Mouse (Mus musculus): ENCODE measurements around the gene Ankrd52. TPM values are rescaled to one million over a fixed set of nuclear protein-coding genes. Genes with fewer than 3 reads are reported as not detected.
A peak's percentile ranks its signal among the peaks of the same experiment; 100 is the strongest.

Ankrd52 gene
- polyA plus RNA-seq, 1 experiment from 2014 or later = 12.3 TPM

DNA sequence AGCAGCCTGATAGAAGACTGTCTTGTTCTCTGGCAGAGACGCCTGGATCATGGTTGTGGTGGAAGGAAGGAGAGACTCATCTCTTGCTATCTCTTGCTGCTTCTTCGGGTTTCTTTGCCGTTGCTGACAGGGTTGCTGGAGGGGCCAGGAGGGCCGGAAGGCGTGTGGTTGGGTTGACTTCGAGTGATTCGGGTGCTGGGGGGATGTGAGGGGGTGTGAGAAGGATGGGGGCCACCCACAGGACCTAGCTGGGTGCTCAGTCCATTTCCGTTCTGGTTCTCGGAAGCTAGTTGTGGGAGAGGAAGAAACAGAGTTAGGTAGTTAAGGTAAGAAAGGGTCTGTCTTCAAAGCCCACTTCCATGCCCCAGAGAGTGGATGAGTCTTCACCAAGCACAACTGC, 24.7 kb downstream of the Ankrd52 start:
- no peak for DNase-seq (ENCODE audit: low spot score)
- no peak overlapping the region for H3K4me3 ChIP-seq (ENCODE audit: low read depth, low read length)
- ATAC-seq (ENCODE audit: low FRiP score) = no peak
- no peaks in the 10 kb centered on the region for H3K27me3 ChIP-seq (ENCODE audit: control insufficient read depth, insufficient read depth, low read length)
- 0 out of 2 replicates have a peak, but pooled peaks cover 4% of the 10 kb centered on the region for H3K36me3 ChIP-seq (ENCODE audit: control insufficient read depth, insufficient read depth, low read length)
- no peaks in the 10 kb centered on the region for H3K4me1 ChIP-seq (replicated peaks; ENCODE audit: control insufficient read depth, insufficient read depth, low read length)
- H3K9ac ChIP-seq (ENCODE audit: low read depth, low read length) = no peak overlapping the region
- no peaks in the 10 kb centered on the region for H3K9me3 ChIP-seq (ENCODE audit: control insufficient read depth, low read length)
- H3K27ac ChIP-seq (ENCODE audit: low read depth, low read length) = no peak overlapping the region
- no peak overlapping the region for H3K4me2 ChIP-seq (replicated peaks; ENCODE audit: low read depth, low read length)
- WGBS = 76% methylated on average over 9 of the region's 9 CpGs

DNA sequence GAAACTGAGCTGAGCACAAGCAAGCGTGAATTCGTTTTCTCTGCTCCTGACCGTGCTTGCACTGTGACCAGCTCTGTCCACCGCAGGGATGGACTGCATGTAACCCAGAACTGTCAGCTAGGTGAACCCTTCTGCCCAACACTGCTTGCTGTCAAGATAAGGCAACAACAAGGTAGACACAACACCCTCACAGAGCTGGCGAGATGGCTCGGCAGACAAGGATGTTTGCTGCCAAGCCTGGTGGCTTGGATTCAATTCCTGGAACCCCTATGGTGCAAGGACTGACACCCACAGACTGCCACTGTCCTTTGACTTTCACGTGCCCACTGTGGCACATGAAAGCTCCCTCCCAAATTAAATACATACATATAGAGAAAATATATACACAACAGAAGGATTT, 27.0 kb downstream of the Ankrd52 start:
- Histone ChIP-seq H3K4me3 (ENCODE audit: low read depth, low read length) (no peak overlapping the region), H3K4me2 (replicated peaks; ENCODE audit: low read depth, low read length) (no peak overlapping the region), H3K4me1 (replicated peaks; ENCODE audit: control insufficient read depth, insufficient read depth, low read length) (peaks cover 7% of the 10 kb centered on the region; the same call in 1 of the 2 replicates), H3K27ac (ENCODE audit: low read depth, low read length) (no peak overlapping the region), H3K9me3 (ENCODE audit: control insufficient read depth, low read length) (no peaks in the 10 kb centered on the region), H3K36me3 (ENCODE audit: control insufficient read depth, insufficient read depth, low read length) (peaks cover 8% of the 10 kb centered on the region; the same call in 1 of the 2 replicates), H3K27me3 (ENCODE audit: control insufficient read depth, insufficient read depth, low read length) (no peaks in the 10 kb centered on the region), H3K9ac (ENCODE audit: low read depth, low read length) (no peak overlapping the region)
- WGBS = 91% methylated on average over 7 of the region's 7 CpGs
- ATAC-seq (ENCODE audit: low FRiP score) (no peak), DNase-seq (ENCODE audit: low spot score) (no peak)

DNA sequence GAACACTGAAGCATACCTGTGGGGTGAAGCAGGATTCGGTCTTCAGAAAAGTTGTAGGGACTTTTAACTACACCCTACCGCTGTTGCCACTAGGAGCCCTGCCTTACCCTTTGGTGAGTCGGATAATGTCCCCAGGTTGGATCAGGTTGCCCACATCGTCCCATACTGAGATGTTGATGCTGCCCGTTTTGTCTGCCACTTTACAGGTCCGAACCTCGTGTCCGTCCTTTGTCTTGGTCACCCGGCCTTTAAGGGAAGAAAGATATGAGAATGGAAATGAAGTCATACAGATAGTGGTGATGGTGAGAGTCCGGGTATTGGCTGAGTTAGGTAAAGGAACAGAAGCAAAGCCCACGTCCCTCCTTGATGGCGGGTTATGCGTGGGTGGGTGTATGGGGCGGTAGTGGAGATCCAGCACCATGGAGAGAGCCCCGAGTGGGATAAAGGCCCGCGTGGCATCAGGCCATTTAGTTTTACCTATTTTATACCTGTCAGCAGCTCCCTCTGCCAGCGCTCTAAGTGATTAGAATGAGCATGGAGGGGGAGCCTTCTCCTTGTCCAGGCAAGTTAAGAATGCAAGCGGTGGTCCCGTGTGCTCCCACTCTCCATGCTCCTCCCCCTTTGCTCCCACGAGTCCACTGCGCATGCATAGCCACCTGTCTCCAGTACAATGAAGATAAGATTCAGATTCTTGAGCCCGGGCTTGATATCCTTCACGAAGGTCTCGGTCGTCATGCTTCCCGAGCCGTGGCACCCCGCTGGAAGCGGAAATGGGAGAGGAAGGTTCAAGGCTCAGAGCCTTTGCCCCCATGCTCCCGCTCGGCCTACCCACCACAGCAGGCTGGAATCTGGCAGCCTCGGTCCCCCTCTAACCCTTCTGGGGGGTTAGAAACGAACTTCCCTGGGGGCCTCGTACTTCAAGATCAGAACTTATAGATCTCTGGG, 31.9 kb downstream of the Ankrd52 start:
- Histone ChIP-seq H3K27ac (ENCODE audit: low read depth, low read length) (peak overlapping the region; percentile 73), H3K36me3 (ENCODE audit: control insufficient read depth, insufficient read depth, low read length) (peaks cover 8% of the 10 kb centered on the region; the same call in 1 of the 2 replicates), H3K27me3 (ENCODE audit: control insufficient read depth, insufficient read depth, low read length) (no peaks in the 10 kb centered on the region), H3K4me2 (replicated peaks; ENCODE audit: low read depth, low read length) (peak overlapping the region; percentile 85), H3K9me3 (ENCODE audit: control insufficient read depth, low read length) (no peaks in the 10 kb centered on the region), H3K4me1 (replicated peaks; ENCODE audit: control insufficient read depth, insufficient read depth, low read length) (peaks cover 14% of the 10 kb centered on the region), H3K4me3 (ENCODE audit: low read depth, low read length) (peak overlapping the region; percentile 68), H3K9ac (ENCODE audit: low read depth, low read length) (peak overlapping the region; percentile 88)
- WGBS = 22% methylated on average over 35 of the region's 35 CpGs
- DNase-seq (ENCODE audit: low spot score) (peak; percentile 58), ATAC-seq (ENCODE audit: low FRiP score) (peak; percentile 10)

DNA sequence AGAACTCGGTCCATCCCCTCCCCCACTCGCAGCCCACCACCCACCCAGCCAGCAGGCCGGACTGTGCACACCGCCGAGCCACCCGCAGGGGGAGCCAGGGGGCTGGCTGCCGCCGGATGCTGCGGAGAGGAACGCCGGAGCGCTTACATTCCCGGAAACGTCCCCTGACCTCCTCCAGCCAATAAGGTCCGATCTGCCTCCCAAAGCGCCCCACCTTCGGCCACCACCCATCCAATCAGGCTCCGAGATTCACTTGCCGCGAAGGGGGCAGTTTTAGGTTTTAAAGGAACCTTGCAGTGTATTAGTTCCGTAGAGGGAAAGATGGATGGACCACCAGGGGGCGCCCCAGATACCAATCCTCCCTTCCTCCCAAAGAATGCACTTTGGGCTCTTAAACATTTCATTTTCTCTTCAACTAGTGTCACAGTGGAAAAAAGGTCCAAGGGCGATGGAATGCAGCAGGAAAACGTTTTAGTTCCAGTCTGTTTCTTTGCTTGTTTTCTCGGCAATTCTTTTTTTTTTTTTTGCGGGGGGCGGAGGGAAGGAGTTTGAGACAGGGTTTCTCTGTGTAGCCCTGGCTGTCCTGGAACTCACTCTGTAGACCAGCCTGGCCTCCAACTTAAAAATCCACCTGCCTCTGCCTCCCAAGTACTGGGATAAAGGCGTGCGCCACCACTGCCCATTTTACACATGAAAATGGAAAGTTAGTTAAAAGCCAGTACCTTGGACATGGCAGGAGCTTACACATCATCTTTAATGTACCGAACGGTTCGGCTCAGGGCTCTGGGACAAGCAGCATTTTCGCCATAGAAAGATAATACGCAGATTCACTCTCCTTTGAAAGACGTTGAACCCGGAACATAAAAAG, 33.0 kb downstream of the Ankrd52 start:
- Histone ChIP-seq H3K9ac (ENCODE audit: low read depth, low read length) (peak overlapping the region; percentile 88), H3K4me3 (ENCODE audit: low read depth, low read length) (peak overlapping the region; percentile 68), H3K4me2 (replicated peaks; ENCODE audit: low read depth, low read length) (peak overlapping the region; percentile 85), H3K27ac (ENCODE audit: low read depth, low read length) (peak overlapping the region; percentile 73), H3K4me1 (replicated peaks; ENCODE audit: control insufficient read depth, insufficient read depth, low read length) (peaks cover 14% of the 10 kb centered on the region), H3K27me3 (ENCODE audit: control insufficient read depth, insufficient read depth, low read length) (no peaks in the 10 kb centered on the region), H3K36me3 (ENCODE audit: control insufficient read depth, insufficient read depth, low read length) (peaks cover 8% of the 10 kb centered on the region; the same call in 1 of the 2 replicates), H3K9me3 (ENCODE audit: control insufficient read depth, low read length) (no peaks in the 10 kb centered on the region)
- ATAC-seq (ENCODE audit: low FRiP score) (peak; percentile 91), DNase-seq (ENCODE audit: low spot score) (peak; percentile 96)
- WGBS = 6% methylated on average over 36 of the region's 36 CpGs

DNA sequence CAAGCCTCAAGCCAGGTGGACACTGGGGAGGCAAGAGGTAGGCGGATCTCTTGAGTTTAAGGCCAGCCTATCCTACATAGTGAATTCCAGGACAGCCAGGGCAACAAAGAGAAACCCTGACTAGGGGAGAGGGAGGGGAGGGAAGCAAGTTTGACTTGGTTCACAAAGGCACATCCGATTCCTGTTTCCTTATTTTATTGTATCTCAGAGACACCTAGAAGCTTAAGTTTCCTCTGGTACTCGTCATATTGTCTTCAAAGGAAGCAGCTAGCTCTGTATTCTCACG, 33.6 kb downstream of the Ankrd52 start:
- Histone ChIP-seq H3K27ac (ENCODE audit: low read depth, low read length) (no peak overlapping the region), H3K9me3 (ENCODE audit: control insufficient read depth, low read length) (no peaks in the 10 kb centered on the region), H3K9ac (ENCODE audit: low read depth, low read length) (0 out of 2 replicates have a peak overlapping the region, but pooled peaks have one; percentile 3), H3K27me3 (ENCODE audit: control insufficient read depth, insufficient read depth, low read length) (no peaks in the 10 kb centered on the region), H3K4me1 (replicated peaks; ENCODE audit: control insufficient read depth, insufficient read depth, low read length) (peaks cover 14% of the 10 kb centered on the region), H3K4me3 (ENCODE audit: low read depth, low read length) (peak overlapping the region; percentile 68), H3K4me2 (replicated peaks; ENCODE audit: low read depth, low read length) (peak overlapping the region; percentile 33), H3K36me3 (ENCODE audit: control insufficient read depth, insufficient read depth, low read length) (peaks cover 8% of the 10 kb centered on the region; the same call in 1 of the 2 replicates)
- DNase-seq (ENCODE audit: low spot score) = no peak
- no peak for ATAC-seq (ENCODE audit: low FRiP score)
- 24% methylated on average over 4 of the region's 4 CpGs for whole genome bisulfite sequencing

DNA sequence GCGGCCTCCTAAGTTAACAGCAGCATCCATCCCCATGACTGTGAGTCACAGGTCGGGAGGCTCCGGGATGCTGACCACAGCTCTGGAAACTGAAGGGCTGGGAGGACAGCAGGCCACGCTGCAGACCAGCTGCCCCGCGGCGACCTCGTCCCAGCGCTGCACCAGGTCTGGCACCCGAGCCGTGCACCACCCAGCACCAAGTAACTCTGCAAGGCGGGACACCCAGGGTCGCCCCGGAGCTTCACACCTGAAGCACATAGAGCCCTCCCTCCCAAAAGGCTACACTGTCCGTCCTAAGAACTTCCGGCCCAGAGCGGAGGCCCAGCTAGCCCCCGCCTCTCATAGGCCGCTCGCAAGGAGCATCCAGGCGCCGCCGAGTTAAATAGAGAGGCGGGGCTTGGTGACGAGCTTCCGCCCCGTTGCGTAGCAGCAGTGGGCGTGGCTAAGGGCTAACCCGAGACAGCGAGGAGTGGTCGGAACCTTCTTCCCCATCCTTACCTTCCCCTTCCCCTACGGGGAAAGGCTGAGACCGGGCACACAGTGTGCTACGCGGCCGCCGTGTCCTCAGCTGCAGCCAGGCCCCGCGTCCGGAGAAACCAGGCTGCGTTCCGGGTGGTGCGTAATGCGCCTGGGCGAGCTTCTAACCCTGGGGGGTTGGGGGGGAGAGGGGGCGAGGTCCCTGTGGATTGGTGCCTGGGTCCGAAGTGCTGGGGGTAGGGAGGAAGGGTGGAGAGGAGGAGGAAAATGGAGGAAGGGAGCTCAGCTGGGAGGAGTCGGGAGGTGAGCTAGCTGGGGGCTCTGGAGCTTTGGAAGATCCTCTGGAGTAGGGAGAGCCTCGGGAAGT, 34.5 kb downstream of the Ankrd52 start, which contains the start of the genes Nabp2 and Rnf41:
TSS of gene Nabp2 (minus strand) at position 282 of the 844 bp plus-strand sequence.
TSS of gene Rnf41 (plus strand) at position 447 of the 844 bp plus-strand sequence.
- Histone ChIP-seq H3K9me3 (ENCODE audit: control insufficient read depth, low read length) (no peaks in the 10 kb centered on the region), H3K27ac (ENCODE audit: low read depth, low read length) (peak within 1 kb of the TSS; percentile 76), H3K4me1 (replicated peaks; ENCODE audit: control insufficient read depth, insufficient read depth, low read length) (peaks cover 14% of the 10 kb centered on the region), H3K36me3 (ENCODE audit: control insufficient read depth, insufficient read depth, low read length) (peaks cover 4% of the 10 kb centered on the region; the same call in 1 of the 2 replicates), H3K27me3 (ENCODE audit: control insufficient read depth, insufficient read depth, low read length) (no peaks in the 10 kb centered on the region), H3K4me2 (replicated peaks; ENCODE audit: low read depth, low read length) (peak within 1 kb of the TSS; percentile 89), H3K9ac (ENCODE audit: low read depth, low read length) (peak within 1 kb of the TSS; percentile 68), H3K4me3 (ENCODE audit: low read depth, low read length) (peak within 1 kb of the TSS; percentile 68)
- WGBS = under 1% methylated on average over 49 of the region's 50 CpGs
- ATAC-seq (ENCODE audit: low FRiP score) (peak; percentile 92), DNase-seq (ENCODE audit: low spot score) (peak; percentile 100)

DNA sequence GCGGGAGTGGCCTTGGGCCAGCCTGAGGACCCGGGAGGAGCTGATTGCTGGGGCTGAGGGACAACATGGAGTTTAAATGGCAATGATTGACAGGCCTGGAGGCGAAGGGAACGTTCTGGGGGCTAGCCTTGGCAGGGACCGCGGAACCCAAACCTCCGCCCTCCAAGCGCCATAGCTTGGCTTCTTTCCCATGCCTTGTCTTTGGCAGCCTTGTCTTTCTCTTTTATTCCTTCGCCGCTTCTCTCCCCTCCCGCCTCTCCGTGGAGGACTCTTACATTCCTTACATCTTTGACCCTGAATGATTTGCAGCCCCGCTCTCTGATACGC, 35.1 kb downstream of the Ankrd52 start:
- Histone ChIP-seq H3K9me3 (ENCODE audit: control insufficient read depth, low read length) (no peaks in the 10 kb centered on the region), H3K4me3 (ENCODE audit: low read depth, low read length) (peak overlapping the region; percentile 60), H3K9ac (ENCODE audit: low read depth, low read length) (peak overlapping the region; percentile 68), H3K4me1 (replicated peaks; ENCODE audit: control insufficient read depth, insufficient read depth, low read length) (peaks cover 14% of the 10 kb centered on the region), H3K27ac (ENCODE audit: low read depth, low read length) (peak overlapping the region; percentile 76), H3K4me2 (replicated peaks; ENCODE audit: low read depth, low read length) (peak overlapping the region; percentile 89), H3K27me3 (ENCODE audit: control insufficient read depth, insufficient read depth, low read length) (no peaks in the 10 kb centered on the region), H3K36me3 (ENCODE audit: control insufficient read depth, insufficient read depth, low read length) (peaks cover 8% of the 10 kb centered on the region; the same call in 1 of the 2 replicates)
- ATAC-seq (ENCODE audit: low FRiP score) = no peak
- WGBS = under 1% methylated on average over 14 of the region's 14 CpGs
- no peak for DNase-seq (ENCODE audit: low spot score)

DNA sequence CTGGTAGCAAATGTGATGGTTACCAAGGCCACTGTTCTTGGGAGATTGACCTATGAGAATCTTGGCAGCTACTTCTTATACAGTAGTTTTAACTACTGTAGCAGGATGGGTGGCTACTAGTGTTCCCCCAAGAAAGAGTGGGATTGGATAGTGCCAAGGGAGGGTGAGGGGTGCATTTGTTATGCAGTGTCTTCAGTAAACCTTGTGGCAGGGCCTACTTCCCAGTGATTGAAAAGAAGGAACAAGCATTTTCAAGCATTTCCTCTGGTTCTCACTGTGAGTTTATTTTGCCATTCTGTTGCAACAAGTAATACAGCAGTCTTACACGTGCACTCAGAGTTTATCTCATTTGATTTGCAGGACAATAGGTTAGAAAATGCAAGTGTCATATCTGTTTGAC, 35.6 kb downstream of the Ankrd52 start:
- ATAC-seq (ENCODE audit: low FRiP score) = no peak
- Histone ChIP-seq H3K27me3 (ENCODE audit: control insufficient read depth, insufficient read depth, low read length) (no peaks in the 10 kb centered on the region), H3K4me2 (replicated peaks; ENCODE audit: low read depth, low read length) (peak overlapping the region; percentile 89), H3K9me3 (ENCODE audit: control insufficient read depth, low read length) (no peaks in the 10 kb centered on the region), H3K9ac (ENCODE audit: low read depth, low read length) (peak overlapping the region; percentile 68; the same call in 1 of the 2 replicates), H3K36me3 (ENCODE audit: control insufficient read depth, insufficient read depth, low read length) (peaks cover 8% of the 10 kb centered on the region; the same call in 1 of the 2 replicates), H3K27ac (ENCODE audit: low read depth, low read length) (peak overlapping the region; percentile 76; the same call in 1 of the 2 replicates), H3K4me1 (replicated peaks; ENCODE audit: control insufficient read depth, insufficient read depth, low read length) (peaks cover 14% of the 10 kb centered on the region), H3K4me3 (ENCODE audit: low read depth, low read length) (peak overlapping the region; percentile 60)
- no peak for DNase-seq (ENCODE audit: low spot score)
- WGBS = 80% methylated on average over 1 of the region's 1 CpGs

Measured in hindbrain, embryonic 11.5 days (tissue).